Mouse (Mus musculus) T-helper 1 cell (primary cell): ENCODE measurements at regions not wholly inside any gene's neighbourhood (a gene's known extent, or its start where the extent isn't known, plus 50 kb on each side); places are given as distances from the start of the nearest gene placed in this dataset.

Experiments used
- in situ Hi-C: fragments of 300-600 bp; cut with MboI, MseI; formaldehyde crosslinking; loops from one replicate; pipeline ENCODE4 v1.15.1; 2025; ENCODE audit warnings: high pct_unique_total_duplicates

DNA sequence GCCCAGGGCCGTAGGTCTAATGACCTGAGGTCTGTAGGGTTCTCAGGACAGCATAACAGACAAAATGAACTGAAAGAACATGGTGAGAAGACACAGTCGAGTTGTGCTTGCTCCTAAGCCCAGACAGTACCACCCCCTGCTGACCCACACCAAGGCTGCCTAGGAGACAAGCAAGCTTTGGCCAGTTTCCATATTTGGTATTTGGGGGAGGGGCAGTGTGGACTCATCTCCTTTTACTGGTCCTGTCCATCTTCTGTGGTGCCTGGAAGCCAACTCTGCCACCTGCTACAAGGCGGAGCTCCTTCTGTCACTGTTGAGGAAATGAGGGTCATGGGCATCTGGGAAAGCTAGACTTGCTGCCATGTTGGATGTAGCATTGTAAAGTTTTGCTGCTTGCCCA, 68.9 kb downstream of the Tex29 start:
- in situ Hi-C loops: no loop called here

DNA sequence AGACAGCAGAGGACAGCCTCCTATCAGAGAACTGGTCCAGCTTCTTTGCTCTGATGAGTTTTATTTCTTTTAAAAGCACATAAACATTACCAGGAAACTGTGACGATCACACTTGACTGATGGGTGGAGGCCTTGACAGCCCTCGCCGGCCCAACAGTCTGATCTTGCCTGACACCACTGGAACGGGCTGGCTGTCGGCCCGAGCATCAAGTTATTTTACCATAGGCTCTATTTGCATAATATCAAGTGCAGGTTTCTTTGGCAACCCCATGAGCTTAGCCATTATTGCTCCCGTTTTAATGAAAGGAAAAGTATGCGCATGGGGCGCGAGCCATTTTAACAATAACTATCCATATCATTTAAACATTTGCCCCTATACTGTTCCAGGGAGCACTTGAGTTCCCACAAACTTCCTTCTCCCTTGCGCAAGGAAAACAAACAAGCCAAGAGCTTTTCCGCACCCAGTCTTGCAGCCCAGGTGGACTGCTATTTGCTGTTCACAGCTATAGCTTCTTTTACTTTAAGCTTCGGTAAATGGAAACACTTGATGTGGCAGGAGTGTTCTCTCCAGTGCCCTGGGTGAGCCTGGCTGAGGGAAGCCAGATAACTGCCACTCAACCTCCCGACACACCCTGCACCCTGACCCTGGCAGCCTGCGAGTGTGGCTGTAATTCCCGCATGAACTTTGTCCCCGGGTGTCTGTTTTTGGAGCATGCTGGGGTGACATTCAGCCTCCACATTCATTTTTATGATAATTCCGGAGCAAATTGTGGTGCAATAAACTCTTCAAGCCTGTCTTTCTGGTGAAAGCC, 71.6 kb downstream of the Tex29 start:
- in situ Hi-C loops: no loop called here

DNA sequence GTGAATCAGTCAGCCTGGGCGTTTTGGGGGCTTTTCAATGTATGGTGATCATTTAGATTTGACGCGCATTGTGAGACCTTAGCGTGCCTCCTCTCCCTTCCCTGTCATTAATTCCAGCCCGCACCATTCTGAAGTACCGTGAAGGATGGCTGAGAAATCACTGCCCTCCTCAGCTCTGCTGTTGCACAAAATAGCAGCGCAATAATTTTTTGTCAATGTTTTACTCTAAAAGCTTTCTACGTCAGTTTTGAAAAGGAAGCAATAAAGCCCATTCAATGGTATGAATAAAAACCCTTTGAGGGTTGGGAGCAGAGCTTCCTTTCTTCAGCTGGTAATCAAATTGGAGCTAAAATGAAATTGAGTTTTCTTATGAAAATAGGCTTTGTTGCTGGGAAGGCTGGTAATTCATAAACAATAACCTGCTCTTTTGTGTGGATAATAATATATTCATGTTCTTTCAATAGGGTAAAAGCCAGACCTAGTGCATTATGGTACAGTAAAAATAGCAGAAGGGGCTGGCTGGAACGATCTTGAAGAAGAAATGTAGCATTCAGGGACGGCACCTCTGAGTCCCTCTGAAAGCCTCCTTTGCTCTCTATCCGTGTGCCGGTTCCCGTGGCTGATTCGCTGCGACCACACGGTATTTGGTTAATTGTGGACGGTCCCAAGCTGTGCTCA, 72.3 kb downstream of the Tex29 start:
- in situ Hi-C loops: no loop called here

DNA sequence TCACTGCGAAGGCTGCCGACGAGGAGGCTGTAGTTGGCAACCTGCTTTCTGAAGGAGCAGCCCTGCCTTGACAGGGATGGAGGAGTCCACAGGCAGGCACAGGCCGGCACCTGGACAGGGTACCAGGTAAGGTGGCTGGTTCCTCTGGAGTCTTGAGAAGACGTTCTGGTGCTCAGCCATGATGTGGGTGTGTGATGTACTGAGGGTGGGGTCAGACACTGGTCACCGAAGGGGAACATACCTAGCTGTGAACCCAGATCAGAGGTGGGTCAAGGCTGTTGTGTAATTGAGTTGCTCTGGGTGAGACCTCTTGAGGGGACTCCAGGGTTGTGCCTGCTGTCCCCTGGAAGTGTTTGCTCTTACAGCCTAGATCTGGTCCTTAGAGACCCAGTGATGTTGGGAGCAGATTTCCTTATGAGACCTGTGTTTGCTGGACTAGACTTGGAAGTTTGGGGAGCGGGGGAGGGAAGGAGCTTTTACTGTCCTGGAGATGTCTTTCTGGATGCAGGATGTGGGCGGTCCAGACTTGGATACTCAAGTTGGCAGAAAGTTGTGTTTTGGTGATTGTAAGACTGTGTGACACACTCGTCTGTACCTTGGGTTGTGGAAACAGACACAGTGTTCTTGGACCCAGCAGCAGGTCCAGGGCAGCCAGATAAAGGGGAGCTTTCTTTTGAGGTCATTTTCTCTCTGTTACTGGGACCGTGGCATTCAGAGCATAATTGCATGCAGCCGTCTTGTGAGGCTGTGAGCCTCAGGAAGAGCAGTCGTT, 73.0 kb downstream of the Tex29 start:
- in situ Hi-C loops: no loop called here

DNA sequence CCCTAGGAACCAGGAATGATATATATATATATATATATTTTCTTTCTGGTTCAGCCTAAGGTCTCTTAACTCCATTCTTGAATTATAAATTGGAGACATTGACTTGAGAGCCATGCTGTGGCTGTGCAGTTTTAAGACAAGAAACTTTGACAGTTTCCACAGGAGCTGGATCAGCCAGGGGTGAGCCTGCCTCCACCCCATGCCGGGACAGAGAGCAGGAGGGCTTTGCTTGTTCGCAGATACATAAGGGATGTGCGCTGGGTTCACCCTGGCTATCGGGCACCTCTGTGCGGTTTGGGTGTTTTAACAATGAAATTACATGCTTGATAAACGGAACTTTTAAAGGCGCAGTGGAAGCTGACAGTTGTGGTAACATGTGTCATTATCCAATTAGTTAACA, 73.9 kb downstream of the Tex29 start:
- in situ Hi-C loops: no loop called here

DNA sequence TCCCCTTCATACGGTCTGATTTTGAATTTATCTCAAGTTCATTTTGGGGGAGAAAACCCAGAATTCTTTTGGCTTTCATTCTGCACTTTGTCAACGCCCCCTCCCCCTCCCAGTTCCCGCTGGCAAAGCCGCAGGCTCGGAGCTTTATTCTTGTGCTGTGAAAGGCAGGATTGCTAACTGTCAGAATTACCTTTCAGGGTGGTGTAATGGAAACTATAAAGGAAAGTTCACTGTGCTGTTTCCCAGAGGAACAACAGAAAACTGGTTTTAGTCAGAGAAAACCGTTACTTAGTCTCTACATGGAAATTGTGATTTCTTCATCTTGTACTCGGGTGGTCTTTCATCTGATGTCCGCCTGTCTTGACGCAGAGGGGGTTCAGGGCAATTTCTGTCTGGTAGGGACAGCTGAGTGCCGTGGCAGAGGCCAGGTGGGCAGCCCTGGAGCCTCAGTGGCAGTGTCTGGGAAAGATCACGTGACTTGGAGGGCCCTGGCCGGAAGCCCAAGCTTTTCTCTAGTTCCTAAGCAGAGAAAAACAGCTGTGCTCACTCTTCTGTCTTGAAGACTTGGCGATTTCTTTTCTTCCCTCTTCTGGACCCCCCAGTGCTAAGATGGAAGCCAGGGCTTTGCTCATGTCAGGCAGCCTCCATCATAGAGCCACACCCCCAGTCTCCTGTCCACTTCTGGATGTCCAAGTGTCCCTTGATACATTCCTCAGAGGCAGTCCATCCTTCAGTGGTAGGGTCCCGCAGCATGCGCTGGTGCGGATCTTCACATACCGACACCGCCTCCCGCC, 74.6 kb downstream of the Tex29 start:
- in situ Hi-C loops: no loop called here

DNA sequence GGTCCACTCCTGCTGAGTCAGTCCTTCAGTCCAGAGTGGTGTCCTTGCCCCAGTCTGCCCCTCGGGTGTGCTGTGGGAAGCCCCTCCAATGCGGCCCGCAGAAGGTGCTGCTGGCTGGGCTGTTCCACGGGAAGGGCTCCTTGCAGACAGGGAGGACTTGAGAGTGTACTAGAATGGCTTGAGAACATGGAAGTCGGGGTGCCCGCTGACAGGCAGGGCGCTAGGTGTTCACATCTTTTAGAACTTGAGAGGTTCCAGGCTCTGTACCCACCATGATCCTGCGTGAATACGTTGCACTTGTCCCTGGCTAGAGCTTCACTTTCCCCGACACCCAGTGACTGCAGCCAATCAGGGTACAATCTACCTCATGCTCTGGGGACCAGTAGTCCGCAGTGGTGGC, 75.4 kb downstream of the Tex29 start:
- in situ Hi-C loops: no loop called here

DNA sequence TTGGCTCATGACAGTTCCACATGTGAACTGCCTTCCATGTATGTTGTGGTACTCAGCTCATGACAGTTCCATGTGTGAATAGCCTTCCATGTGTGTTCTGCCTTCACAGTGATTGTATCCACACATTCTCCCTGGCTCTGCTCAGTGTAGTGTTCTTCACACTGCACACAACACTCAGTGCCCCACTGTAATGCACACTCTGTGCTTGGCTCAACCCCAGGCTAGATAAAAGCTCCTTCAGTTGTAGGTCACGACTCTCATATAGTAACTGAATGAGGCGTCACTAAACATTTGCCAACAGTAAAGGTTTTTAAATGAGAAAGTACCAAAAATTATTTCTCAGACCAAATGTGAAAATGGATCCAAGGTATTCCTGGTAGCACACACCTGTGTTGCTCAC, 79.6 kb downstream of the Tex29 start:
- in situ Hi-C loops: no loop called here

DNA sequence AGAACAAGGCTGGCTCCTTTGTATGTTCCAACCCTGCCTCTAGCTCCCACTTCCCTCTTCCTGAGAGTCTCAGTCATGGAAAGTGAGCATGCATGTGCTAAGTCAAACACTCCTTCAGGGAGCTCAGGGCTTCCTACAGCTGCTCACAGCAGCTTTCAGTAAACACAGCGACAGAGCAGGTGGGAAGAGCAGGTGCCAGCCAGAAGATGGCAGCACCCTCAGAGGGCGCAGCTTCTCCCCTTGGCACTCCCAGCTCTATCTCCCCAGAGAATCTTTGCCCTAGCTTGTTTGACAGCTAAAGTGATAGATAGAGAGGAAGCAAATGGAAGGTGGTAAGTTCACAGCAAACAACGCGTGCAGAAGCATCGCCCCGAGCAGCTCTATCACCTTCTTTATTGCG, 82.8 kb downstream of the Tex29 start:
- in situ Hi-C loops: no loop called here

DNA sequence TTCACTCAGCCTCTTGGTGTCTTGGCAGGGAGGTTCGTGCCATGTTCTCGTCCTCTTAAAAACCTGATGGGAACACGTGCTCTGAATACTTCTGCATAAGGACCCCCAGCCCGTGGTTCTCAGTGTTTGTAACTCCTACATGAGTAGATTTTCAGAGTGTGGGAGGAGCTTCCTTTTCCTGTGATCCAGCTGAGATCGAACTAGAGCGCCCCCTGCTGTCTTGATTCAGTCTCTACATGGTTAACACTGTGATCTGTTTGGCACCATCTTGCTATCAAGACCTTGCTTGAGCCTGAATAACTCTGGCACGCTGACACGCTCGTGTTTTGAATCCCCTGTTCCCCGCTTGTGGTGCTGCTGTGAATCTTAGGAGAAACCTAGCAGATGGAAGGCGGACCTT, 83.9 kb downstream of the Tex29 start:
- in situ Hi-C loops: no loop called here

DNA sequence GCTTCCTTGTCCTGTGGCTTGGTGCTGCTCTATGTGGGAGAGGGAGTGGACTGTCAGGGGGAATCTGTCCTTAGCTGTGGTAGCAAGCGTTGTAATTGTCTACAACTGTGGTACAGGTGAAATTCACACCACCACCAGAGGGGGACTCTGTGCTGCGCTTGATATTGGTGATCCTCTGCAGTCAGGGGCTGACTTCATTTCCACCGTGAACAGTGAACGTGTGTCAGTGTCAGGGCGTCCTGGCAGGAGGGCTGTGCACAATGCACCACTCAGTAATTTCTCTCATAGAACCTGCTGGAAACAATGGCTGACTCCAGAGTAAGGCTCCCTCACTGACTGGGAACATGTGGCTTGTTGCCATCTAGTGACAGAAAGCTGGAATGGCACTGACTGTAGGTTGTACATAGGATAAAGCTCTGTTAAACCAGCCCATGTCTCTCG, 102.6 kb downstream of the Tex29 start:
- in situ Hi-C loops: no loop called here

DNA sequence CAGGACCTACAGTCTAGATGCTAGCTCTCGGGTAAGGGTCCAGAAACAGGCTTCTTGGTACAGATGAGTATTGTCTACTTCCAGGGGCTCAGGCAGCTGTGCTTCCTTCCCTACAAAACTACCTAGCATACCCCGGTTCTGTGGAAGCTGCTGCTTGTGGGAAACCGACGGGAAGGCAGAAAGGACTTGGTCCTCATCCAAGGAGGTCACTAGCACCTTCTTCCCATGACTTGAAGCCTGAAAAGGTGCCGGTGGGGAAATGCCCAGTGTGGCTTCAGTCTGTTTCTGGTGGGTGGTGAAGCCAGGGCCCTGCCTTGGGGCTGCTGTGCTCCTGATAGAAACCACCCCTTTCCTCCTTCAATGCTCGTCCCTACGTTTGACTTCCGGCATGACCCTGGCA, 107.5 kb downstream of the Tex29 start:
- in situ Hi-C loops: no loop called here

DNA sequence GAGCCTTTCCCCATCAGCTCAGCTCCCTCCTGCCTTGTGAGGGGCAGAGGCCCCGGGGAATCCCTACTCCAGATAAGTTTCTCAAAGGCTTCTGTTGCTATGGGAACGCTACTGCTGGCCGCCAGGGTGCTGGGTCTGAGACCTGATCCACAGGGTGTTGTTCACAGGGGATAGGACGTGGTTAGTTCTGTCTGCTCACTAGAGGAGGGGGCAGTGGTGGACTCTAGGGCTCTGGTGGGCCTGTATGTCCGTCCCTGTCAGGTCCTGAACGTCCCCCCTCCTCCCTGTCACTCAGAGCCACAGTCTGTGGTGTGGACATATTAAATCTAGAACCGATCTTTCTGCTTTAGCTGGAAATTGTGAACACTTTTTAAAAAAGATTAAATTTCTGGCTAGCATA, 116.0 kb downstream of the Tex29 start:
- in situ Hi-C loops: loop anchor here (5.0 to 10.0 kb wide), 2 partner anchors 721 to 1001 kb away; no protein-coding TSS in a partner anchor

DNA sequence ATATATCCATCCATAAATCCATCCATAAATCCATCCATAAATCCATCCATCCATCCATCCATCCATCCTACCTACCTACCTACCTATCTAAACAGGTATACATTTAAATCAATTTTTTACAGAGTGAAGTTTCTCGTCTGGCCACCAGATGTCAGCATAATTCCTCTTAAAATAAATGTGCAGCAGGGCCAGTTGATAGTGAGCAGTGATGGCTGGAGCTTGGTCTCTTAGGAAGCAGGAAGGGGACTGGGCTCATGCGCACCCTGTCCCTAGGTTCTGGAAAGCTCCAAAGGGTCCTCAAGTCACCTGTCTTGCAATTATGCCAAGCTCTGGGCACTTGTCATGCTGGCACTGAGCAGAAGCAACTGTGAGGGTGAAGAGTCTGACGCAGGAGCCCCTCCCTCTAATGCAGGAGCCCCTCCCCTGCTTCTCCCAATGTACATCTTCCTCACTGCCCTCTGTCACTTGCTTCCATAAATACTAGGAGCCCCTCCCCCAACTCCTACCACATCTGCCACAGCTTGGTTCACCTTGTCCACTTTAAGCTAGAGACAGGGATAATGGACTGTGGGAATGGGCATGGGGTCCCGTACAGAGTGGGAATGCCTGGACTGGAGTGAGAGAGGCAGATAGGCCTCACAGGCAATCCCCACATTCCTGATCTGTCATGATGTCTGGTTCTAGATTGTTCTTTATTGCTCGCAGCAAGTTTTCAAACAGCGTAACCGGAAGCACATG, 116.9 kb downstream of the Tex29 start:
- in situ Hi-C loops: loop anchor here (5.0 to 10.0 kb wide), 2 partner anchors 720 to 1002 kb away; no protein-coding TSS in a partner anchor

DNA sequence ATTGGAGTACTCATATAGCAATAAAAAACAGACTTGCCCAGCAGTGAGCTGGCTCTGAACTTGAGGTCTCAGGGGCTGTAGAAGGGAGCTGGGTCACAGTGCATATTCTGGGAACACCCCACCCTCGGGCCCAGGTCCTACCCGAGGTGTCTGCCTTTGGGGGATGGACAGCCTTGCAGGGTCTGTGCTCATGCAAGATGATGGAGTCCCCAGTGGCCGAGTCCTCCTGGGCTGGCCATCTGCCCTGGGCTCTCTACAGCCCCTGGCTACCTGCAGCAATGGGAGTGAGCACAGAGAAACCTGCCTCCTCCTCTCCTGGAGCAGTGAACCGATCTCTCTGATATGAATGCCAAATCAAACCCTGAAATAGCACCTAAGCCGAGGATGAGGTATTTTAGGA, 117.9 kb downstream of the Tex29 start:
- in situ Hi-C loops: loop anchor here (5.0 to 10.0 kb wide), 2 partner anchors 719 to 1003 kb away; no protein-coding TSS in a partner anchor

DNA sequence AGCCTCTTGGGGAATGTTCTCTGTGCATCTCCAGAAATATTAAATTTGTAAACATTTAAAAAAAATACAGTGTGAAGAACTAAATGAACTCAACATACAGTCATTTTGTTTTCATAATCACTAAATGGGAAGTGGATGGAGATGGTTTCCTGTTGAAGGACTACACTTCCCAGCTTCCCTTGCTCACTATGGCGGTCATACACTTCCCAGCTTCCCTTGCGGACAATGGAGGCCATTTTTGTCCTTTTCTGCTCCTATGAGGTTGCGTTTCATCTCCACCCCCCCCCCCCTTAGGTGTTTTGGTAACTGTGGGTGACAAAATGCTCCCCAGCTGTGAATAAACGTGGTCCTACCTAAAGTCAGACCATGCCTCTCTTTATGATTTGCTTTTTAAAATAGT, 119.2 kb downstream of the Tex29 start:
- in situ Hi-C loops: loop anchor here (5.0 to 10.0 kb wide), 2 partner anchors 718 to 1005 kb away; no protein-coding TSS in a partner anchor

DNA sequence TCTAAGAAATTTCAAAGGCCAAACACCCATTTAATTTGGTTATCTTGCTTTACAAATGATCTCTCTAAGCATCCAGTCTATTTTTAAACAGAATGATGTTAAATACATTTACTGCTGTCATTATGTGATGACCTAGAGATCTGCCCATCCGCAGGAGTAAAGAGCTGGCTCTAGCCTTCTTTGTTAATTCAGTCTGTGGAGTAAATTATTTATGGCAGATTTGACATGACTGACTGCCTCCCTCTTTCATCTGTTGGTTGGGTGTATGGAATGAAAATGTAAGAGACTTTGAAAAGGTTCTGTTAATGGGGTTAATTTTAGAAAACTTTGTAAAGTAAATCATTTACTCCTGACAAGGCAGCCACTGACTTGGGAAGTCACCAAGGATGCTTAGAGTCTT, 123.3 kb downstream of the Tex29 start:
- in situ Hi-C loops: no loop called here

DNA sequence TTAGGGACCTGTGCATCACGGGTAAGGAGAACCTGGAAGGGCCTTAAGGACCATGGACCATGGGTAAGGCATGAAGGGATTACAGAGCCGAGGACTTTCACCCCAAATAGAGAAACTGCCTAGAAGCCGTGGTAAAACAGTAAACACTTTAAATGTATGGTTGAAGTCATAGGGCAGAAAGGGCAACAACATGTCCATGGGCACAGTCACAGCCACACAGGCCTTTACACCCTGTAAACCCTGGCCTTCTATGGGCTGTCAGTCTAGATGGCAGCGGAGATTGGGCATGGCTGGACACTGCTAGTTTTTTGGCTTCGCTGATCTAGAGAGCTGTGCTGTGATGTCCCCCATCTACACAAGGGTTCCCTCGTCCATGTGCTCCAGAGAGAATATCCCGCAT, 127.4 kb downstream of the Tex29 start:
- in situ Hi-C loops: no loop called here

DNA sequence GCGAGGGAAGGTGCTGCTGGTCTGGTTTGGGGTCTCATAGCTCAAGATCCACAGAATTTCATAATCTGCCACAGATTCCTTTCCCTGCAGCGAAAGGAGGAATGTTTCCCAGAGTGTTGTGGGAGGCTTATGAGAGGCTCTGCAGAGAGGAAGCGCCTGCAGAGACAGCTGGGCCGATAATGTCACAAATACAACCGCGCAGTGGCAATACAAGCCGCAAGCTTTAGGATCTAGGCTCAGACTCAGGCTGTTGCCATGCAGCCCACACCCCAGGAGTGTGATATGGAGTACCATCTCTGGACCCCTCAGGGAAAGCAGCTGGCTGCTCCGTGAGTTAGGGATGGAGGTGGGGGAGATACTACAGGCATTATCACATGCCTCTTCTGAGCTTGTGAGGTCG, 130.2 kb downstream of the Tex29 start:
- in situ Hi-C loops: no loop called here

DNA sequence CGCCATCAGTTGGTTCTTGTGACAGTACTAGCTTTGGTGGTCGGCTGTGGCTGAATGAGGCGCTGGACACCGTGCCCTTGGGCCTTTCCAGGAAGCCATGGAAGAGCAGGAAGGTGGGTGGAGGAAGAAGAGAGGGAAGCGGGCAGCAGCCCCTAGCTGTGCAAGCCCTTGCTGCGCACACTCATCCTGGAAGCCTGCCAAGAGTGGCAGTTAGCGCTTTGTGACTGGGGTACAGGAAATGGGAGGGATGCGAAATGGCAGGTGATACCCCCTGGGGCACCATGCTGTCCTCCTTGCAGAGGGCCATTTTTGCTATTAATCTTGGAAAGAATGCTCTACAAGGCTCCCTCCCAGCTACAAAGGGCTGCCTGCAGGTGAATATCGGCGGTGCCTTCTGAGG, 133.2 kb downstream of the Tex29 start:
- in situ Hi-C loops: no loop called here

DNA sequence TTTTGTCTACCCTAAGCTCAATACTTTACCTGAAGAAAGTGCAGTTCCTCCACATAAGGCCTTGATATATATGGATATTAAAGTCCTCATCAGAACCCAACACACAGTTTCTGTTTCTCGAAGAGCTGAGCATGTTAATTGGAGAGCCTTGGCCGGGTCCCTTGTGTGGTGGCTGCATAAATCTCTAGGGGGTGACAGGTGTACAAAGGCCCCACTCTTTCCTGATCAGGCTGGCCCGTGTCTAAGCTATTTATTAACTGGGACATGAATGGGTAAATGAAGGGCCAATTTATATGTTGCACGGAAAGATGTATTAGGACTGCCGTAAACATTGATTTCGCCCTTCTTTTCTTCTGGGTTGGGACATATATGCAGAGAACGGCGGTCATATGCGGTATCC, 136.8 kb downstream of the Tex29 start:
- in situ Hi-C loops: no loop called here
